Mouse (Mus musculus) frontal cortex, adult (tissue): ENCODE measurements around the gene Nck2.
A peak's percentile ranks its signal among the peaks of the same experiment; 100 is the strongest.

ENCODE experiments used
- ATAC-seq: cut with Nextera tagmentation; 2 replicates; pipeline ENCODE4 v1.9.2; 2017; ENCODE audit warnings: mild to moderate bottlenecking, moderate library complexity, mixed read lengths; ENCODE audit not compliant: low TSS enrichment

Nck2 gene

DNA sequence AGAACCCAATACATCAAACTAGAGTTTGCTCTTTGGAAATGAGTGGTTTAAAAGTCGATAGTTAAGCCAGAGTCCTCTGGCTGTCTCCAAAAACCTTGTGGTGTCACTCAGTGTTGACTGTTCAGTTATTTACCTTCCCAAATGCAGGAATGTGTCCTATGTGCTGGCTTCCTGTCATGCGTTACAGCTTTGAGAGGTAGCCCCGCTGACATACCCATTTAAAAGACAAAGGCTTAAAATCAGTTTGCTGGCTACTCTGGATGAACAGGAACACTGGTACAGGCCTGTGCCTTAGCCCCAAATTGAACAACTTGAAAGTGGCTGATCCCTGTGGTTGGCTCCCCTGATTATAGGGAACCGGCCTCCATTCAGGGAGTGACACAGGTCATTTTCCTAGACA is 126.7 kb downstream of the Nck2 start:
- ATAC-seq, result no peak

DNA sequence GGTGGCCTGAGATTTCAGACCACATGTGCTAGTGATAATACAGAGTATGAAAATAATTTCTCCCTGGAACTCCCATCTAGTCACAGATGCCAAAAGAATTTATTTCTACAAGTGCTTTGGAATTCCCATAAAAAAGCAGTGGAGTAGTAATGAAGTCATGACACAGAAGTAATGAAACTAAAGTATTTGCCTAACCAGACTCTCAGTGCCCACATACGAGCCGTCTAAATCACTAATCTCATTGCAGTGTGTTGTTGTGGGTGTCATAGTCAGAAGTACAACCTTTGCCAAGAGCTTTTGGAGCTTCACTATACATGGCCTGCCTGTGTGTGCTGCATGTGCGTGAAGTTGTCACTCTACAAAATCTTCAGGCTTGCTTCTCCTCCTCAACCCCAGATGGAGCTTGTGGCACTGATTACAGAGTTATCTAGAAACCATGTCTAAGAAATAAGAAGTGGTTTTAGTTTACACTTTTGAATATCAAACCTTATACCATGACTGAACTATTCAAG is 130.5 kb downstream of the Nck2 start:
- peak; percentile 67 for ATAC-seq

GRCm38 (mm10) chr1:43577371-43577770 is 133.0 kb downstream of the Nck2 start:
- no peak for ATAC-seq

DNA sequence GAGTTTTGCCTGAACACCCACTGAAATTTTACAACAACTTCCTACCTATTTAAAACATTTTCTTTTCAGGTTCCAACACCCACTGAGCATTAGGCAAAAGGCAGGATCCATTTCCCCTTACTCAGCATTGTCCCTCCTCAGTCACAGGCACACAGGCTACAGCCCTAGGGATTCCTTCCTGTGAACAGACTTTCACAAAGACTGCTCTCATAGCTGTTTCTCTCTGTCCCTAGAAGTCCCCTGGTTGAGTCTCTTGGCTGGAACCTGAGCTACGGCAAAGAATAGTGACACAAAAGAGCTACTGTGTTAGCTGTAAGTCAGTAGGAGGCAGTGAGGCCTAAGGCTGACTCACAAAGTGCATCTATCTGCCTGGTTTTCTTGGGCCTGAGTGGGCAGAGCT is 139.2 kb downstream of the Nck2 start:
- ATAC-seq, result peak; percentile 80

- ATAC-seq, result no peak
Measured at GRCm38 (mm10) chr1:43589001-43589400, 144.6 kb downstream of the Nck2 start.

GRCm38 (mm10) chr1:43589910-43590309 is 145.5 kb downstream of the Nck2 start:
- no peak for ATAC-seq

GRCm38 (mm10) chr1:43590727-43591126 is 146.3 kb downstream of the Nck2 start:
- no peak for ATAC-seq

DNA sequence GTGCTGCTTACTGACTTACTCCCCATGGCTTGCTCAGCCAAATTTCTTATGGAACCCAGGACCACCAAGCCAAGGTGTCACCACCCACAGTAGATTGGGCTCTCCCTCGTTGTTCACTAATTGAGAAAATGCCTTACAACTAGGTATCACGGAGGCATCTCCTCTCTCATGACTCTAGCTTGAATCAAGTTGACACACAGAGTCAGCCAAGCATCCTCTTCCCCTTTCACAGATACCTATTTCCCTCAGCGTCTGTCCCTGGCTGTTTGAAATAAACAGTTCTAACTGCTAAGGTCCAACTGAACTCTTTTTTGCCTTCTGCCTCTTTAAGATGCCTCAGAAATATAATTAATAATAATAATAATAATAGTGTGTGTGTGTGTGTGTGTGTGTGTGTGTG is 148.7 kb downstream of the Nck2 start:
- no peak for ATAC-seq

- ATAC-seq, result no peak
Measured at GRCm38 (mm10) chr1:43594738-43595137, 150.4 kb downstream of the Nck2 start.

DNA sequence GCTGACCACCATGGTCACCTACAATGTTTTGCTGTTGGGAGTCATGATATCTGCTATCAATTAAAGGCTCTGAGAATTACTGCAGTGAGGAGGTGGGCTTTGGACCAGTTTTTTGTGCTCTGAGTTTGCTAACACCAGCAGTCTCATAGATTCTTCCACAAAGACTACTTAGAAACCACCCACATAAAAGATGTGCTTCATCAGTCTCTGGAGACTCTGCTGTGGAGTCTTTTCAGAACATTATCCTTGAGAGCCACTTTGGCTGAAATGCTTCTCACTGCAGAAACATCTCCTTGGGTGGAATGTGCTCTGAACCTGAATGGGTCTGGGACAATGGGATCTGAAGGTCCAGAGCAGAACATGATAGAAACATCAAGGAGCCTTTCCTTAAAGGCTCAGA is 153.4 kb downstream of the Nck2 start:
- ATAC-seq, result peak; percentile 98

DNA sequence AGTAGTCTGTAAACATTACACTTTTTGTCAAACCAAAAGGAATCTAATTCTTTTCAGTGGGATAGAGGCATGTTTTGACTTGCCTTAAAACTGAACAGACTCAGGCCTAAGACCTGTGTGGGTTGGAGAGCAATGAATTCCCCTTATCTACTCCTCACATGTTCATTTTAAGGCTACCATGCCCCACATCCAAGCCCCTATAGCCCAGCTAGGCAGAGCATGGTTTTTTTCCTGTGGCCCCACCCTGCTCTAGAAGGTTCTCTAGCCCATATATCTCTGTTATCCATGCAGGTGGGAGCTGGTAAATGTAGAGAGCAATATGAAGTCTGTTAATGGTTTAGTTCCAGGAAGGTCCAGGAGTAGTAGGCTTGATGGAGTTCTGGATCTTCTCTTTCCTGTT is 155.1 kb downstream of the Nck2 start:
- no peak for ATAC-seq

GRCm38 (mm10) chr1:43601054-43601453 is 156.7 kb downstream of the Nck2 start:
- no peak for ATAC-seq

DNA sequence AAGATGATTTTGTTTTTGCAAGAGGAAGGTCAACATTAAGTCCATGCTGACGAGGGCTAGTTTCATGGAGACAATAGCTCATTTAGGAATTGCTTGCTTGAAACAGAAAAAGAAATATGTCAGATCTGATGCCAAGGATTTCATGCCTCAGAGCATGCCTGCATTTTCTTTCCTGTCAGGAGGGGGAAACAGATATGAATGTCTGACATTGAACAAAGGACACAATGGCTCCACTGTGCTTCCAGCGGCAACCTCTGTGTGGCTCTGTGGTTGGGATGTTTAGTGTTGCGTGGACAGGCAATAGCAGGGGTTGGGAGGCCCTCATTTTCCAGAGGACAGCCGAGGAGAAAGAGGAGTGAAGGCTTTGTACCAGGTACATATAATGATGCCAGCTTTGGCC is 171.6 kb downstream of the Nck2 start:
- ATAC-seq, result peak; percentile 67; the same call in 1 of the 2 replicates
